Mouse (Mus musculus) cerebellum, adult 2 months (tissue): ENCODE results near the gene Zfp953.

Experiments used
- CTCF ChIP-seq: fragments of 200-500 bp; IDR thresholded peaks from 2 replicates; pipeline ENCODE4 v1.5.1; 2011; ENCODE audit warnings: low read depth, mild to moderate bottlenecking, control low read depth, low read length, moderate library complexity, borderline replicate concordance; ENCODE audit not compliant: insufficient read depth
- POLR2A ChIP-seq: fragments of 200-500 bp; IDR thresholded peaks from 2 replicates; pipeline ENCODE4 v1.6.1; 2011; ENCODE audit warnings: low read length, control low read depth, borderline replicate concordance; ENCODE audit not compliant: insufficient read depth

DNA sequence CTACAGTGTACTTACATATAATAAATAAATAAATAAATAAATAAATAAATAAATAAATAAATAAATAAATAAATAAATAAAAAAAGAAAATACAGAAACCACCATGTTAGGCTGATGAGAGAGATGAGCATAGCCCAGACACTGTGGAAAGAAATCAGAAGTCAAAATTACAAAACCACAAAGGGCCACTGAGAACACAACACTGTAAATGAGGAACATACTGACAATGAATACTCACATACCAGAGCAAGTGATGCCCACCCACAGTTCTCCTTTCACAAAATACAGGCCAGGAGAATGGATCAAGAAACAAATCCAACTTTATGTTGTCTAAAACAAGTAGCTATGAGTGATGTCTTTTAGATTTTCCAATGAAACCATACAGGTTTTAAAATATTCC, 8.6 kb downstream of the Zfp953 start:
- TF ChIP-seq CTCF (no peak), POLR2A (no peak)
